Mouse (Mus musculus) right cerebral cortex, postnatal 10 days (tissue): Measurements from ENCODE around the gene Rbfox3.
"Not testable (repeated sequence)": the region's sequence is repeated elsewhere in the genome, so short reads cannot be mapped to it uniquely, and the experiment has no call there.

ENCODE experiments used
- DNase-seq, 2 experiments: peaks; one replicate each; pipeline ENCODE4 v3.0.0; 2021; ENCODE audit warnings: low spot score in 2 of 2

Gene Rbfox3

GRCm38 (mm10) chr11:118825280-118826094, 85.9 kb downstream of the Rbfox3 start:
- no peak for DNase-seq

- DNase-seq, result no peak
Observed at GRCm38 (mm10) chr11:118821353-118821752, 90.0 kb downstream of the Rbfox3 start.

DNA sequence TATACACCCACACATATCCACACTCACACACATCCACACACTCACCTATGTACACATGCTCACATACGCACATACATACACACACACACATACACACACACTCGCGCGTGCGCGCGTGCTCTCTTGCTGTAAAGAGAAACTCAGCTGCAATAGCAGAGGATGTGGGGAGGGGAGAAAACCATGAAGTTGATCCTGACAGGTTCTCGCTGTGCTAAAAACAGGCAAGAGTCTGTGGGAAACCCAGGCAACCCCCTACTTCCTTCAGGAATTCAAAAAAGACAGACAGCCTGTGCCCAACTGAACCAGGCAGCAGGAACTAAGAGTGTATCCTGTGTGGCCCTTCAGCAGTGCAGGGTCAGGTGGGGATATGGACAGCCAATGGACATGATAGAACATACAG, 92.9 kb downstream of the Rbfox3 start:
- peak; percentile 57 to 66 for DNase-seq

DNA sequence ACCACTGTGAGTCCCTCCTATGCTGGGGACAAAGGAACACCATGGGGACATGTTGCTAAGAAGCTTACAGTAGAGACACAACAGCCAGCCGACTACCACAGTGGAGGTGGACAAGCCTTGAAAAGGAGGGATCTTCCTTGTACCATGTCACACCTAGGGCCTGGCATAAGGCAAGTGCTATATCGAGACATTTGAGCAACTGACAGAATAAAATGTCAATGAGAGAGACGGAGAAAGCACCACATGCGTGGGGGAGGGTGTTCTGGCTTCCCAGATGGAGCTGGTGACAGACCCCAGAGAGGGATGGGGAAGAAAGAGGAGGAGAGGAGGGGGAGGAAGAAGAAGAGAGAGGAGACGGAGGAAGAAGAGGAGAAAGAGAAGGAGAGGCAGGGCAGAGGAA, 96.3 kb downstream of the Rbfox3 start:
- DNase-seq, result peak; percentile 56 to 71

GRCm38 (mm10) chr11:118813942-118814341, 97.5 kb downstream of the Rbfox3 start:
- peak in 1 of 2 experiments; percentile 43 for DNase-seq

DNA sequence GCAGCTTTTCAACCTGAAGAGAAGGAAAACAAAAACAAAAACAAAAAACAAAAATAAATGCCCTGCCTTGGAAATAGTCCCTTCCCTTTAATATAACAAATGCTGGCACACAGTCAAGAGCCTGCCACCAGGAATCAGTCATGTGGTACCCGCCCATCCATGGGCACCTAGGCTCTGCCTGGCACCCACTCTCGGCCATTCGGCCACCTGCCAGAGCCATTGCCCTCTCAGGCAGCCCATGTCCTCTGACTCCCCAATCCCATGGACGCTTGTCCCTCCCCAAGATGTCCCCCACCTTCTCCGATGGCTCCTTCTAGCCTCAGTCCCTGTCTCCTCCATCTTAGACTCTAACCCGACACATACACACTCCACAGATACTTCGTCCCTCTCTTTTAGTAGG, 100.0 kb downstream of the Rbfox3 start:
- DNase-seq, result no peak

GRCm38 (mm10) chr11:118807511-118807910, 103.9 kb downstream of the Rbfox3 start:
- DNase-seq, result no peak

GRCm38 (mm10) chr11:118794856-118795602, 116.4 kb downstream of the Rbfox3 start:
- peak in 1 of 2 experiments; percentile 65 for DNase-seq

DNA sequence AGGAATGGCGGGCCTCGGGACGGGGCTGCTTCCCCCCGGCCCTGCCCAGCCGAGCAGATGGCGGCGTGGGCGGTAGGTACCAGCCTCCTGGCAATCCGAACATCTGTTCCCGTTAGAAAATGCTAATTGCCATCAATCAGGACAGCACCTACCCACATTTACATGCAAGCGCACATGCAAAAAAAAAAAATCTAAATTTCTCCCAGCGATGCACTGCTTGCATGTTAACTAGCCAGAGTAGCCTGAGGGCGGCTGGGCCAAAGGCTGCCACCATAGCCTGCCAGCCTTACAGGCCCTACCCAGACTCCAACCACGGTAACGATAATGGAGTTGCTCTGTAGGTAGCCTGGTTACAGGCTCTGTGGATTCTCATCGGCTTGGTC, 117.8 kb downstream of the Rbfox3 start:
- DNase-seq, result peak; percentile 85 to 92

- DNase-seq, result peak; percentile 69 to 78
Observed at GRCm38 (mm10) chr11:118792916-118793638, 118.3 kb downstream of the Rbfox3 start.

DNA sequence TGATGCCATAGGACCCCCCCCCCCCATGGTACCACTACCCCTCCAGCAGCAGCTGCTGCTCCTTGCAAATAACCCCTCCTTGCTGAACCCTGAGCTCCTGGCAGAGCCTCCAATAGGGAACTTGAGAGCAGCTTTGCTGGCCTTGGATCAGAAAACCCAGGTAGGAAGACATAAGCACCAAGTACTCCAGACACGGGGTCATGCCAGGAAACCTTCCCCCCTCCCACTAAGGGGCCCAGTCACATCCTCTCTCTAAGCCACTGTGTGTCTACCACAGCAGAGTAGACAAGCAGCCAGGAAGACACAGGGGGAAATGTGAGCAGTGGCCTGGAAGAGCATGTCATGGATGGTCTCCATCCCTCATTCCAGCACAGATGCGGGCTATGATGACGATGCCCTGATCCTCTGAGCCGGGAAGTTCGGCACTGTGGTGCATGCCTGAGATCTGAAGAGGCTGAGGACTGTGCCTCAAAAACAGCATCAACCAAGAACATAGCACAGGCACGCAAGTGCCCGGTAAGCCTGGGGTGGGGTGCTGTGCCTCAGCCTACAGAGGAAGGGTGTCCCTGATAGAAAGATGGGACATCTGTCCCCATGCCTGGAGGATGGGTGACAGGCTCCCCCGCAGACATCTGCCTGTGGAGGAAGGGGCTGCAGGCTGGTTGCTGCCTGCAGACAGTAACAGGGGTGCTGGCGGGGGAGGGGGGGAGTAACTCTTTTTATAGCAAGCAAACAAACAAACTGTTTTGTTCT, 119.1 kb downstream of the Rbfox3 start:
- peak; percentile 75 to 82 for DNase-seq

DNA sequence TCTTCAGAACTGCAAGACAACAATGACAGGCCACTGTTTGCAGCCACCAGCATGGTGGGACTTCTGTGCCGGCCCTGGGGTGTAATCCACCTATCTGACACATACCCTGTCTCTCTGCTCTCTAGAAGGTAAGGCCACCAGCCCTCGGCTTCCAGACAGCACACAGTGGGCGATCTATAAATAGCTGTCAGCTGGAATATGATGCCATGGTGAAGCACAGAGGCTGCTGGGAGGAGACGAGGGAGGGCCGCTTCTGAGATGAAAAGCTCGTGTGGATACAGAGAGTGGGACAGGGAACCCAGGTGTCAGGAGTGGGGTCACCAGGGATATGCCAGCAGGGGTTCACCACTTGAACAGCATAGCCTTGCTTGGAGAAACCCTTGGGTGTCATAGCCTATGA, 120.0 kb downstream of the Rbfox3 start:
- DNase-seq, result peak; percentile 51 to 71

GRCm38 (mm10) chr11:118788091-118788490, 123.3 kb downstream of the Rbfox3 start:
- DNase-seq, result no peak

- DNase-seq, result no peak
Observed at GRCm38 (mm10) chr11:118782677-118783076, 128.7 kb downstream of the Rbfox3 start.

GRCm38 (mm10) chr11:118775753-118776152, 135.6 kb downstream of the Rbfox3 start:
- DNase-seq, result no peak

DNA sequence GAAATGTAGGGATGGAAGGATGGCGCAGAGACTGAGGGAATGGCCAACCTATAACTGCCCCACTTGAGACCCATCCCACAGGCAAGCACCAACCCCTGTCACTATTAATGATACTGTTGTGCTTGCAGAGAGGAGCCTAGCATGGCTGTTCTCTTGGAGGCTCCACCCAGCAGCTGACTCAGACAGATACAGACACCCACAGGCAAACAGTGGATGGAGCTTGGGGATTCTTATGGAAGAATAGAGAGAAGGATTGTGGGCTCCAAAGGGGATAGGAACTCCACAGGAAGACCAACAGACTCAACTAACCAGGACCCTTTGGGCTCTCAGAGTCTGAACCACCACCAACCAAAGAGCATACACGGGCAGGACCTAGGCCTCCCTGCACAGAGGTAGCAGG, 136.6 kb downstream of the Rbfox3 start:
- DNase-seq, result not testable (repeated sequence)

DNA sequence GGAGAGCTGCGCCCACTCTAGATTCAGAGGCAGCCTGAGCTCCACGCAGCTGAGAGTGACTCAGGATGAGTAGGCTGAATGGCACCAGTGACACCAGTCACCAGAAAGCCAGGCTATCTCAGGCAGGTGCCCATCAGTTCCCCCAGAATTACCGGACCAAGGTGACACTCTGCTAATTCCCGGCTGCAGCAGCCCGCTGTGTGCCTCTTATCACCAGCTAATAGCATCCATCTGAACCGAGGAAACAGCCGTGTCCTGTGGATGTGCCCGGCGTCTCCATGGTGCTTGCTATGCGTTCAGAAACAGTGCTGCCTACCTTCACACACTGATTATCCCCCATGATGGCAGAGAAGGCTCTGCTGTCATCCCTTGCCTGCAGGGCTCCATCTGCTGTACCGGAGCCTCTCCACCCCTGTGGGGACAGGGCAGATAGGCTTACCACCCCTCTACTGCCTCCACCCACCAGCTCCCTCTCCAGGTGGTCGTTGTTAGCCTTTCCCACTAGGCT, 138.3 kb downstream of the Rbfox3 start:
- DNase-seq, result no peak

DNA sequence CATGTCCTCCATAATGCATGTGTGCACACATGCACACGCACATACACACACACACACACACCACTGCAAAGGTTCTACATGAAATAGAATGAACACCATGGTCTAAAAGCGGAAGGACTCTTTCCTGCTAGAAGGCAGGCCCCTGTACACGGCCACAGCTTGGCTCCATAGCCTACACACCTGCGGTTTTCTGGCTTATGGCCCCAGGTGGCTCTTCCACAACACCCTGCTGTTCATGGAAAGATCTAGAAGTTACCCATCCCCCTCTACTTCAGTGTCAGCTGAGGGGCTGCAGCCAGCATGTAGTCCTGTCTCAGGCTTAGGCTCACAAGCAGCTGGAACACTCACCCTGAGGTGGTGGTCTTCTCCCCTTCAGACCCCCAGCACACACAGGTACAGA, 140.0 kb downstream of the Rbfox3 start:
- no peak for DNase-seq

GRCm38 (mm10) chr11:118770789-118771188, 140.6 kb downstream of the Rbfox3 start:
- no peak for DNase-seq

DNA sequence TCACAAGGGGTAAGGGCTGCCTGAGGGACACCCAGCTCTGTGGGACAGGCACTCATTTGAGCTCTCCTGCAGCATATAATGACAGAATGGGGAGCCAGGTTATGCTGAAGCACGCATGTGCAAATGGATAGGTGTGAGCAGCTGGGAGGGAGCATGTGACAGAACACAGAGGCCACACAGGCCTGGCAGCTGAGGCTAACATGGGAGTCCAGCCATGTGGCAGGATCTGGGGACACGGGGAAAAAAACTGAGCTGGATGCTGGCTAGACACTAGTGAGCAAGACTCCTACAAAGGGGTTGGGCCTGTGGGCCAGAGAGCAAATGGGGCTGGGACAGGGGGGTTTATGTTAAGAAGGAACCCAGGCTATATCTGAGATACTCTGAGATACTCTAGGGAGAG, 141.9 kb downstream of the Rbfox3 start:
- DNase-seq, result no peak

GRCm38 (mm10) chr11:118768441-118768840, 143.0 kb downstream of the Rbfox3 start:
- no peak for DNase-seq
